Mouse (Mus musculus) lung, embryonic 16.5 days (tissue): ENCODE data around the gene Alg11. TPM values are rescaled to one million over a fixed set of nuclear protein-coding genes. Genes with fewer than 3 reads are reported as not detected.

ENCODE experiments used
- ATAC-seq: fragments of 200-750 bp; cut with Nextera tagmentation; 2 replicates; pipeline ENCODE4 v1.8.0; 2017; ENCODE audit warnings: low read depth, mild to moderate bottlenecking, moderate library complexity
- H3K27ac ChIP-seq: fragments of 300-500 bp; sonication (generic); 2 replicates; pipeline ENCODE4 v1.5.1; 2014; ENCODE audit warnings: mild to moderate bottlenecking, control low read depth, low read length
- H3K27me3 ChIP-seq: fragments of 300-500 bp; sonication (generic); 2 replicates; pipeline ENCODE4 v1.6.1; 2014; ENCODE audit warnings: low read depth, low read length, mixed read lengths; ENCODE audit not compliant: control insufficient read depth, insufficient read depth
- H3K36me3 ChIP-seq: fragments of 300-500 bp; sonication (generic); 2 replicates; pipeline ENCODE4 v1.6.1; 2014; ENCODE audit warnings: low read length; ENCODE audit not compliant: control insufficient read depth, insufficient read depth
- H3K4me1 ChIP-seq: fragments of 300-500 bp; sonication (generic); replicated peaks from 2 replicates; pipeline ENCODE4 v1.6.1; 2014; ENCODE audit warnings: low read length, mixed read lengths; ENCODE audit not compliant: control insufficient read depth, insufficient read depth
- H3K4me2 ChIP-seq: fragments of 300-500 bp; sonication (generic); 2 replicates; pipeline ENCODE4 v1.6.1; 2014; ENCODE audit warnings: low read depth, low read length, control low read depth
- H3K4me3 ChIP-seq: fragments of 300-500 bp; sonication (generic); 2 replicates; pipeline ENCODE4 v1.5.1; 2014; ENCODE audit warnings: mild to moderate bottlenecking, low read length, control low read depth
- H3K9ac ChIP-seq: fragments of 300-500 bp; sonication (generic); 2 replicates; pipeline ENCODE4 v1.6.1; 2014; ENCODE audit warnings: low read length, control low read depth
- H3K9me3 ChIP-seq: fragments of 300-500 bp; sonication (generic); 2 replicates; pipeline ENCODE4 v1.6.1; 2016; ENCODE audit warnings: low read length; ENCODE audit not compliant: control insufficient read depth
- WGBS: fragments of 180-500 bp; shearing (Covaris S2); extraction: QIAGEN DNeasy Blood & Tissue Kit; methylation state at CpG from one replicate; pipeline ENCODE4 v1.1.7; 2014; 5-methylcytosine and 5-hydroxymethylcytosine counted together
- polyA plus RNA-seq: library from polyadenylated mRNA; unstranded; fragments of >200 nt; fragmentation: Nextera tagmentation; extraction: Ambion mirVana; gene quantifications from 2 replicates; pipeline ENCODE4 v1.2.1, GENCODE M21; 2015

Alg11 gene
- 27.9 and 30.1 TPM in 2 replicates for polyA plus RNA-seq

- Histone ChIP-seq H3K36me3 (peaks cover 12% of the 10 kb centered on the region), H3K9ac (peak within 1 kb of the TSS; percentile 73), H3K4me1 (0 out of 2 replicates have a peak, but pooled peaks cover 5% of the 10 kb centered on the region), H3K27ac (peak within 1 kb of the TSS; percentile 72; the same call in 1 of the 2 replicates), H3K27me3 (peaks cover 18% of the 10 kb centered on the region), H3K9me3 (no peaks in the 10 kb centered on the region), H3K4me2 (peak within 1 kb of the TSS; percentile 98), H3K4me3 (peak within 1 kb of the TSS; percentile 81)
- ATAC-seq: peak; percentile 100
- WGBS: under 1% methylated on average over 32 of the region's 36 CpGs
Observed at GRCm38 (mm10) chr8:22060446-22060889, at the start of gene Alg11. Gene Alg11 (plus strand): TSS chr8:22060721.

- no peaks in the 10 kb centered on the region for H3K9me3 ChIP-seq
- no peaks in the 10 kb centered on the region for H3K36me3 ChIP-seq
- H3K9ac ChIP-seq: no peak overlapping the region
- H3K27me3 ChIP-seq: no peaks in the 10 kb centered on the region
- H3K4me2 ChIP-seq: no peak overlapping the region
- H3K4me1 ChIP-seq: no peaks in the 10 kb centered on the region
- no peak for ATAC-seq
- no peak overlapping the region for H3K27ac ChIP-seq
- H3K4me3 ChIP-seq: no peak overlapping the region
- 75% methylated on average over 24 of the region's 24 CpGs for WGBS
Observed at GRCm38 (mm10) chr8:22013034-22013707, 47.4 kb upstream of the Alg11 start.

GRCm38 (mm10) chr8:22017731-22018130 lies 42.8 kb upstream of the Alg11 start:
- H3K4me1 ChIP-seq: no peaks in the 10 kb centered on the region
- H3K9ac ChIP-seq: no peak overlapping the region
- H3K27ac ChIP-seq: no peak overlapping the region
- no peaks in the 10 kb centered on the region for H3K36me3 ChIP-seq
- H3K9me3 ChIP-seq: no peaks in the 10 kb centered on the region
- ATAC-seq: no peak
- H3K4me2 ChIP-seq: no peak overlapping the region
- 72% methylated on average over 7 of the region's 7 CpGs for WGBS
- H3K4me3 ChIP-seq: no peak overlapping the region
- no peaks in the 10 kb centered on the region for H3K27me3 ChIP-seq

- WGBS: 46% methylated on average over 5 of the region's 5 CpGs
- H3K4me1 ChIP-seq: no peaks in the 10 kb centered on the region
- H3K4me3 ChIP-seq: no peak overlapping the region
- H3K9ac ChIP-seq: no peak overlapping the region
- no peak overlapping the region for H3K4me2 ChIP-seq
- H3K9me3 ChIP-seq: no peaks in the 10 kb centered on the region
- no peak overlapping the region for H3K27ac ChIP-seq
- H3K36me3 ChIP-seq: no peaks in the 10 kb centered on the region
- H3K27me3 ChIP-seq: no peaks in the 10 kb centered on the region
- ATAC-seq: no peak; the same call in 1 of the 2 replicates
Observed at GRCm38 (mm10) chr8:22019498-22019897, 41.0 kb upstream of the Alg11 start.

- Histone ChIP-seq H3K27me3 (no peaks in the 10 kb centered on the region), H3K9ac (no peak overlapping the region), H3K9me3 (no peaks in the 10 kb centered on the region), H3K27ac (no peak overlapping the region), H3K4me2 (no peak overlapping the region), H3K4me3 (no peak overlapping the region), H3K36me3 (no peaks in the 10 kb centered on the region), H3K4me1 (no peaks in the 10 kb centered on the region)
- WGBS: 44% methylated on average over 7 of the region's 7 CpGs
- no peak for ATAC-seq
Observed at GRCm38 (mm10) chr8:22022244-22022643, 38.3 kb upstream of the Alg11 start.

GRCm38 (mm10) chr8:22025241-22025640 lies 35.3 kb upstream of the Alg11 start:
- peak; percentile 57; the same call in 1 of the 2 replicates for ATAC-seq
- H3K27ac ChIP-seq: 0 out of 2 replicates have a peak overlapping the region, but pooled peaks have one; percentile 25
- no peak overlapping the region for H3K4me3 ChIP-seq

GRCm38 (mm10) chr8:22028973-22029372 lies 31.5 kb upstream of the Alg11 start:
- H3K4me2 ChIP-seq: no peak overlapping the region
- no peaks in the 10 kb centered on the region for H3K27me3 ChIP-seq
- no peak overlapping the region for H3K4me3 ChIP-seq
- H3K27ac ChIP-seq: no peak overlapping the region
- H3K9ac ChIP-seq: no peak overlapping the region
- no peaks in the 10 kb centered on the region for H3K9me3 ChIP-seq
- no peak for ATAC-seq
- 82% methylated on average over 3 of the region's 3 CpGs for WGBS
- H3K36me3 ChIP-seq: no peaks in the 10 kb centered on the region
- no peaks in the 10 kb centered on the region for H3K4me1 ChIP-seq

More at GRCm38 (mm10) chr8:22025241-22025640, 35.3 kb upstream of the Alg11 start:
- no peak overlapping the region for H3K9ac ChIP-seq
- no peaks in the 10 kb centered on the region for H3K27me3 ChIP-seq
- no peaks in the 10 kb centered on the region for H3K36me3 ChIP-seq
- H3K9me3 ChIP-seq: no peaks in the 10 kb centered on the region
- H3K4me2 ChIP-seq: no peak overlapping the region
- H3K4me1 ChIP-seq: no peaks in the 10 kb centered on the region
- 45% methylated on average over 4 of the region's 4 CpGs for WGBS

GRCm38 (mm10) chr8:22030990-22031389 lies 29.5 kb upstream of the Alg11 start:
- no peaks in the 10 kb centered on the region for H3K27me3 ChIP-seq
- no peaks in the 10 kb centered on the region for H3K4me1 ChIP-seq
- no peak overlapping the region for H3K9ac ChIP-seq
- WGBS: 54% methylated on average over 3 of the region's 3 CpGs
- no peak overlapping the region for H3K4me2 ChIP-seq
- H3K36me3 ChIP-seq: no peaks in the 10 kb centered on the region
- no peak for ATAC-seq
- no peak overlapping the region for H3K27ac ChIP-seq
- H3K4me3 ChIP-seq: no peak overlapping the region
- no peaks in the 10 kb centered on the region for H3K9me3 ChIP-seq

- no peak overlapping the region for H3K4me2 ChIP-seq
- H3K27ac ChIP-seq: no peak overlapping the region
- no peaks in the 10 kb centered on the region for H3K4me1 ChIP-seq
- H3K27me3 ChIP-seq: no peaks in the 10 kb centered on the region; the same call in 1 of the 2 replicates
- no peaks in the 10 kb centered on the region for H3K9me3 ChIP-seq
- H3K36me3 ChIP-seq: no peaks in the 10 kb centered on the region
- 91% methylated on average over 9 of the region's 9 CpGs for WGBS
- no peak overlapping the region for H3K9ac ChIP-seq
- ATAC-seq: no peak
- H3K4me3 ChIP-seq: no peak overlapping the region
Observed at GRCm38 (mm10) chr8:22036137-22036536, 24.4 kb upstream of the Alg11 start.
